Mouse (Mus musculus) erythroblast, adult 5-6 weeks (primary cell): Measurements from ENCODE around the gene Il33. TPM values are rescaled to one million over a fixed set of nuclear protein-coding genes. Genes with fewer than 3 reads are reported as not detected.

Experiments used
- ATAC-seq: replicated peaks from 2 replicates; pipeline ENCODE4 v1.8.0; 2016; ENCODE audit warnings: moderate number of reproducible peaks, mild to moderate bottlenecking, moderate TSS enrichment, inconsistent platforms; ENCODE audit not compliant: poor library complexity, low FRiP score, severe bottlenecking
- total RNA-seq, 2 experiments: library from RNA; stranded (forward) in 1 of 2; stranded (reverse) in 1 of 2; fragments of 150-400 nt in 1 of 2; fragments of 200-764, 138-1000 nt in 1 of 2; gene quantifications; 2 replicates each; pipeline versions ENCODE4 v1.2.3 to v1.2.4; 2015 to 2017; ENCODE audit warnings: low replicate concordance in 2 of 2

Gene Il33
- total RNA-seq, 2 experiments from 2014 or later, result not detected

DNA sequence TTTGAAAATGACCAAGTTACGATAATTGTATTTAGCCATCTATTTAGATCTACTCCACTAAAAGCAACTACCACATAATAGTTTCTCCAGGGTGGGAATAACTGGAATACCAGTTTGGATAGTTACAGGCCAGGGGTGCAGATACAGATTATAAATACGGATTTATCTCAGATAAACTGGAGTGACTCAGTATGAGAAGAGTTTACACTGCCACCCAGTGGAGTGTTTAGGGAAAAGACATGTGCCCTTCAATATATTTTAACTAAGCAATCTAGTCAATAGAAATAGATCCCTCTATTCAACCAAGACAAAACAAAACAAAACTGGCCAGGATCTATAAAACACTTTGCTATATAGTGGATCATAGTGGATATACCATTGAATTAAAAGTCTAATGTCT, 53.9 kb downstream of the Il33 start:
- no peak for ATAC-seq

DNA sequence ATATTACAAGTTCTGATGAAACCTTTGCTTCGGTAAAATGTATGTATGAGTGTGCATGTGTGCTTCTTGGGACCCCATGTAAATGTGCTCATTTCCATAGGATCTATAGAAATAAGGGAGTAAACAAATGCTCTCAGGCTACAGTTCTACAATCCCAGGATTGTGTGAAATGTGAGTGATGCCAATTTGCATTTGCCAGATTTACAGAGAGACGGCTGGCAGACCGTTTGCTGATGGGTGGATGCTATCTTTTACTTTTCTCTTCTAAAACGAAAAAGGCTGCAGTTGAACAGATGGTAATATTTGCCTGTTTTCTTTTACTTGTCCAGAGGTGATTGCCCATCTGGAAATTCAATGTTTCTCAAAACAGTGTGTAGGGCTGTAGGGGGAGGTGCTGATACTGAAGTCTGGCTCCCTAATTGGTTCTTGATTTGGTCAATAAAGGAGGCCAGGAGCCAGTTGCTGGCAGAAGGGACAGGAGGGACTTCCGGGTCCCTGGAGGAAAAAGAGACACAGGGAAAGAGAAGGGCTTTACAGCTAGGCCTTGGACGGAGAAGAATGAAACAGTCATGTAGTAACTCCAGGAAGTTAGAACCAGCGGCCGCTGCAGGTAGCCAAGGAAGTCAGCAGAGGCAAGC, 54.7 kb downstream of the Il33 start:
- ATAC-seq, result no peak

DNA sequence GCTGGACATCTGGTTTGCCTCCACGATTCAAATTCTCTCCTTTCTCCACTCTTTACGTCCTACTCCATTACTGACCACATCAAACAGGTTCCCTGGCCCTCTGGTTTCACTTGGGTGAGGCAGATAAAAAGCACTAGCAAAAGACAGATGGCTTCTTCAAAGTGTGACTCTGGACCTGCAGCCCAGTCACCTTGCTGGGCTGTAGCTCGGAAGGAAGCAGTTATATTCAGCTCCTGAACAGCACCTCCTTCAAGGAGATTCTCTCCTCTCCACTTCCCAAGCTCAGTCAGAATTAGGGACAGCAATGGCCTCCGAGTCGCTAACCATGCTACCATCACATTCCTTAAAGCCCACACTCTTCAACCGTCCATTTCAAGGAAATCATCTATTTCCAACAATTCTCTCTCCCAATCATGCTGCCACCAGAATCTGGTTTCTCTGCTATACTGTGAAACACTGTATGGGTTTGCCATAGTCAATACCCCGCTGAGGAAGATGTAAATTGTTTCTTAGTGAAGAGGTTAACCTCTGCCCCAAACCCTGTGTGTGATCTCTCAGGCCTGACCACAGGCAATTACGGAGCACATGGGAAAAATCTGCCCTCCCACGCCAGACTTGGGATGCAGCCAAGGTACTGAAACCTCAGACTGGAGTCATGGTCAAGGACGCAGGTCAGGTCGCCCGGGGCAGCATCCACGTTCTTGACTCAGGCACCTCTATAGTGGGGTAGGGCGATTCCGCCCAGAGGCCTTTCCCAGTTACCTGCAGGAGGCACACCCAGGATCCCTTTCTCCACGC, 59.5 kb downstream of the Il33 start:
- ATAC-seq, result no peak; the same call in 1 of the 2 replicates

DNA sequence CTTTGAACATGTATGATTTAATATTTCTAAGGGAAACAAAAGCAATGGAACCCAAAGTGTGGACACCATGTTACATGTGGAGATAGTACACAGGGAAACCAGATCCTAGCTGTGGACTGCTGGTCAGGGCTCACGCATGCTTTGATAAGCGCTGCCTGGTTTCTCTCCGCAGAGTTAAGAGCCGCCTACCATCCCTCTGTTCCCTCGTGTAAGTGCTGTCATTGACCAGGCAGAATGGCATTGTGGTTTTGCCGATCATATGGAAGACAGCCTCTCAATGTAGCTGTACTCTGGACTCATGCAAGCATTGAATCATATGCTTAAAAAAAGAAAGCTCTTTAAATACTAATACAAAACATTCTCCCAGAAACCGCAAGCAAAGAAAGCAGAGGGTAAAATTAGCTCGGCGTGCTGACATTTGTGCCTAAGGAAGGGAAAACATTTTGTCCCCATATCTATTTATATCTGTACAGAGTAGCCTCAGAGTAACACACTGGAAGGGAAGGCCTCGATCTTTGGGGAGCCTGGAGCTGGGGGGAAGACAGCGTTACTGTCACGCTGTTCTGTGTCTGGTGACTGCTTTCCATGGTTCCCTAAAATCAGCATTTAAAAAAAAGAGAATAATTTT, 61.7 kb downstream of the Il33 start:
- no peak for ATAC-seq

DNA sequence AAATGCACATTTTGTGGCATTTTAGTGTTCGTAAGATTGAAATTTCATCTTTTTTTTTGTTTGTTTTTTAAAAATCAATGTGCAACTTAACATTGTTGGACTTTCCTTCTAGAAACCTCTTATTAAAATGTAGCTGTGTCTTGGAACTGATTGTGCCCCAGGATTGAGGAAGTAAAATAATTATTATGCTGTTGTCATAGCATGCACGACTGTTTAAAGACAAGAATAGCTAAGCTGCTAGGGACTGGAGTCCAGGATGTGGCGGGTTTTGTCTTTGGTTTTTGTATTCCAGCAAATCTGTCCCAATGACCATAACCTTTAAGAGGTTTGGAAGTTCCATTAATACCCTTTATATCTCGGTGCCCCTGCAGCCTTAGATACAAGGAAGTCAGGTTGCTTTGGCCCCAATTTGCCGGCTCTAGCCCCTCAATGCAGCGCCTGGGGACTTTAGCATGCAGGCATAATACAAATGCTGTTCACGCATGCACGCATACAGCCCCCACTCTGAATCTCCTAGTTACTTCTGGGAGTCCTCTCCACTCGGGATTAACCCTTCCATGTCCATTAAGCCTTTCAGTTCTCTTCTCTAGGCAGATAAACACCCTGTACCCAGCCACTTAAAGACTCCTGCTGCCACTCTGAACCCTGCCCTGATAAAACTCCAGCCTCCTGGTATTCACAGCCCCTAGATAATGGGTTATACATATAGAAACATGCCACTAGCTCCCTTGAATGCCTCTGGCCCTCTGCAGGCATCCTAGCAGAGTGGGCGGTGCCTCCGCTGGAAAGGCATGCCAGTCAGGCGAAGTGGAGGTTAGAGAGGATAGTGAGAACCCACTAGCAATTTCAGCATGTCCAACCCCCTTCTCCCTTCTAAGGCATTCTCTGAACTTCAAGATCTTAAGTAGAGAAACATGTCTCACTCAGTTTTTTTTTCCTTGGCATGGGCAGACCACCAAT, 75.8 kb downstream of the Il33 start:
- ATAC-seq, result no peak

DNA sequence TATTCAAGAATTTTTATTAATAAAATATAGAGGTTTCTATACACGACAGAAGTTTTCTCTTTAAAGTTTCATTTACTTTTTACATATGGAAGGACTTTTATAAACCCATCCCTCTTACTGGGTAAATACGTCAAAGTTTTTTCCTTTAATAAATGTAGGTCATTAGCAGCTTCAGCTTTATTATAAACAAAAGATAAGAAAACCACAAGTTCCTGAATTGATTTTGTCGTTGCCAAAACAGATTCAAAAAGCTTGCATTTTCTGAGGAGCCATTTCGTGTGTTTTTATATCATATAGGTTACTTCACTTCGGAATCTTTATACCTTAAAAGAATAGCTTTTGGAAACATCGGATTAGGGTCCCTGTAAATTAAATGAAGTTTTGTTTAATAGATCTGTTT, 76.6 kb downstream of the Il33 start:
- ATAC-seq, result no peak

DNA sequence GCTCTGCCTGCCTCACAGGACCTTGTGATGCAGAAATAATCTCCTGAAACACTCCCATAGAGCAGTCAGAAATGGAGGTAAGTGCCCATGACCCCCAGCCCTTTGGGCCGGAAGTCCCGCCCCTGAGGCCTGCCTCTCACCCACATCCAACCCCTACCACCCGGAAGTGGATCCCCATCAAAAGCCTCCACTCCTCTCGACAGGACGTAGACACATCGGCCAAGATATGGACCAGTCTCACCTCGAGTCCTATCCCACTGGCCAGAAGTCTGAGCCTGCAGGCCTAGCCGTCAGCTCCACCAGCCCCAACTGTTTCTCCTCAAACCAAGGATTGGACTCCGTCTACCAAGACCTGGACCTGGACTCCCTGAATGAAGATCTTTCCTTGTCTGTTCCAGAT, 78.7 kb downstream of the Il33 start, which contains the start of gene Trpd52l3:
Gene Trpd52l3, plus strand, starts transcription at position 170 of the 400 bp plus-strand sequence.
- ATAC-seq, result no peak

DNA sequence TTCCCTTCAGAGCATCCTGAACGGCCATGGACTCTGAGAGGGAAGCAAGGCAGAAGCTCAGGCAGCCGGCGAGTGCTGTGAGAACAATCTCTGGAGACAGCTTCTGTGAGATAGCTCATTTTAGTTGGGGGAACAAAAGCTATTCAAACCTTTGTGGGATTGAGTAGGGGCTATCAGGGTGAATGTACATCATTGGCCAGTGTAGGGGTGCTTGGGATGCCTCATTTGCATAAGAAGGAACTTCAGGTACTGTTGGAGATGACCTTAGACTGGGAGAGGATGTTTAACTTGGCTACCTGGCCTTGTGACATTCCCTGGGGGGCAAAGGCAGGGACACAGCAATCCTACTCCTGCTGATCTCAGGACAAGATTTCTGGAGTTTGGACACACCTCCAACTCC, 81.5 kb downstream of the Il33 start:
- no peak for ATAC-seq

Other genes starting within 250 kb of the Il33 start
- not detected in 2 replicates for gene Mlana, start 227.3 kb upstream of the Il33 start, total RNA-seq (2015; ENCODE audit: low replicate concordance)
- gene Mlana, start 227.3 kb upstream of the Il33 start, total RNA-seq (2017; ENCODE audit: low replicate concordance), result not detected in 2 replicates
- gene 9930021J03Rik, start 119.1 kb upstream of the Il33 start, total RNA-seq (2015; ENCODE audit: low replicate concordance), result 6.5 and 10.0 TPM in 2 replicates
- gene 9930021J03Rik, start 119.1 kb upstream of the Il33 start, total RNA-seq (2017; ENCODE audit: low replicate concordance), result 6.6 and 8.4 TPM in 2 replicates
- gene Ranbp6, start 112.1 kb upstream of the Il33 start, total RNA-seq (2015; ENCODE audit: low replicate concordance), result 4.8 TPM in 2 replicates
- gene Ranbp6, start 112.1 kb upstream of the Il33 start, total RNA-seq (2017; ENCODE audit: low replicate concordance), result 5.9 and 9.5 TPM in 2 replicates
- gene Trpd52l3, start 78.7 kb downstream of the Il33 start, total RNA-seq (2015; ENCODE audit: low replicate concordance), result not detected in 2 replicates
- gene Trpd52l3, start 78.7 kb downstream of the Il33 start, total RNA-seq (2017; ENCODE audit: low replicate concordance), result not detected in 2 replicates
- gene Uhrf2, start 105.4 kb downstream of the Il33 start, total RNA-seq (2015; ENCODE audit: low replicate concordance), result 69.0 and 73.2 TPM in 2 replicates
- 54.1 and 67.5 TPM in 2 replicates for gene Uhrf2, start 105.4 kb downstream of the Il33 start, total RNA-seq (2017; ENCODE audit: low replicate concordance)